Mouse (Mus musculus) lung, postnatal 14 days (tissue): ENCODE data around the gene Fos.

ENCODE experiments used
- DNase-seq: peaks from one replicate; pipeline ENCODE4 v3.0.0; 2021

Gene Fos

DNA sequence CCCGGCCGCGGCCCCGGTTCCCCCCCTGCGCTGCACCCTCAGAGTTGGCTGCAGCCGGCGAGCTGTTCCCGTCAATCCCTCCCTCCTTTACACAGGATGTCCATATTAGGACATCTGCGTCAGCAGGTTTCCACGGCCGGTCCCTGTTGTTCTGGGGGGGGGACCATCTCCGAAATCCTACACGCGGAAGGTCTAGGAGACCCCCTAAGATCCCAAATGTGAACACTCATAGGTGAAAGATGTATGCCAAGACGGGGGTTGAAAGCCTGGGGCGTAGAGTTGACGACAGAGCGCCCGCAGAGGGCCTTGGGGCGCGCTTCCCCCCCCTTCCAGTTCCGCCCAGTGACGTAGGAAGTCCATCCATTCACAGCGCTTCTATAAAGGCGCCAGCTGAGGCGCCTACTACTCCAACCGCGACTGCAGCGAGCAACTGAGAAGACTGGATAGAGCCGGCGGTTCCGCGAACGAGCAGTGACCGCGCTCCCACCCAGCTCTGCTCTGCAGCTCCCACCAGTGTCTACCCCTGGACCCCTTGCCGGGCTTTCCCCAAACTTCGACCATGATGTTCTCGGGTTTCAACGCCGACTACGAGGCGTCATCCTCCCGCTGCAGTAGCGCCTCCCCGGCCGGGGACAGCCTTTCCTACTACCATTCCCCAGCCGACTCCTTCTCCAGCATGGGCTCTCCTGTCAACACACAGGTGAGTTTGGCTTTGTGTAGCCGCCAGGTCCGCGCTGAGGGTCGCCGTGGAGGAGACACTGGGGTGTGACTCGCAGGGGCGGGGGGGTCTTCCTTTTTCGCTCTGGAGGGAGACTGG, at the start of gene Fos:
Gene Fos (plus strand): TSS at position 410 of the 817 bp plus-strand sequence.
- peak; percentile 92 for DNase-seq

DNA sequence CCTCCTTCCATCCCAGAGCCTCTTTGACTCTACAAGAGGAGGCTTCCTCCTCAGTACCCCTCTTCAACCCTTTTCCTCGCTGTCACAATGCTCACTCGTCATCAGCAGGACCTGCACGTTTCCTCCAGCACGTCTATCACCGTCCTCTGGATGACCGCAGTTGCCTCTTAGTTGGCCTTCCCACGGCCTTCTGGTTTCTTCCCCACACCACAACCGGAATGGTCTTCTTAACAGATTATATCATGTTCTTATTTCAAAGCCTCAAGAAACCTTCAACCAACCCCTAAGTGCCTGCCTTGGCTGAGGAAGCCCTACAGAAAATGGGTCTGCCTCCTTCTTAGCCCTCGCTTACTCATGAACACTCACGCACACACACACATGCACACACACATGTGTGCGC, 48.0 kb upstream of the Fos start:
- DNase-seq = no peak

DNA sequence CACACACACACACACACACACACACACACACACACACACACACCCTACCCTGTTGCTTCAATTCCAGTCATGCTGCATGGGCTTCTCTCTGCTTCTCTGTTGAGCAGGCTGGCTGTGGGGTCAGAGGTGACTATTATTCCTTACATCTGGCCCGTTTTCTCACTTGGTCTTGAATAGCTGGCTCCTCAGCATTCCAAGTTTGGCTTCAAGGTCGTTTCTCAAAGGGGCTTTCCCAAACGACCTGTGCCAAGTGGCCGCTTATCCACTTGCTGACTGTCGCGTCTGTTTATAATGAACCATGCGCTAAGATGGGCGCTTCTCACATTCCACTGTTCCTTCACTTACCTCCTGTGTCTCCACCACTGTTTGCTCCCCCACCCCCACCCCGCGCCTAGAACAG, 47.6 kb upstream of the Fos start:
- DNase-seq = no peak

DNA sequence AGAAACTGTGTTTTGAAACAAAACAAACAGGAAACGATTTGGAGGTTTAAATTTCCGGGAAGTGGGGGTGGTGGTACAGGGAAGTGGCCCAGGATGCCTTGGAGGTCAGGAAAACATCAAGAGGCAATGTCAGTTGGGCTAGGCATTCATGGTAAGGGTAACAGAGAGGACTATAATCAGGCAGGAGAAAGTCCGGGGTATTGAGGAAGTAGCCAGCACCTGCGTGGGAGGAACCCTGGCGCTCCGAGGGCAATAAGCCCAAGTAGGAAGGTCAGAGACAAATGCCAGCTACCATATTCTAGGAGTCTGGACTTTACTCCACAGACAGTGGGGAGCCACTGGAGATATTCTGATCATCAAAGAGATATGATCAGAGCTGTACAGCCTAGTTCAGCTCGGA, 45.9 kb upstream of the Fos start:
- no peak for DNase-seq

DNA sequence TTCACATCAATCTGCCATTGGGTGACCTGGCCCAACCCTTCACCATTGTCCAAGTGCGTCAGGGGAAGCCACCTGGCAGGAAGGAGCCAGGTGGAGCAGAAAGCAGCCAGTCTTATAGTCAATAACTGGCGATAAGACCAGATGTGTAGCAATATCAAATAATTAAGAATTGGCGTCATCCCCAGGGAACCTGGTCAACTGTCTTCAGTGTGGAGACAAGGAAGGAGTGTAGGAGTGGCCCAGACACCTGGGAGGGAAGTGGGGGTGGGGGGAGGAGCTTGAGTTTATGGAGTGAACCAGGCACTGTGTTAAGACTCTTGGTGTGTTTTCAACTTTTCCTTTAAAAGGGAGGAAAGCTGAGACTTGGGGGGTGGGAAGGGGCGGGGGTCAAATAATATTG, 43.7 kb upstream of the Fos start:
- DNase-seq = no peak

DNA sequence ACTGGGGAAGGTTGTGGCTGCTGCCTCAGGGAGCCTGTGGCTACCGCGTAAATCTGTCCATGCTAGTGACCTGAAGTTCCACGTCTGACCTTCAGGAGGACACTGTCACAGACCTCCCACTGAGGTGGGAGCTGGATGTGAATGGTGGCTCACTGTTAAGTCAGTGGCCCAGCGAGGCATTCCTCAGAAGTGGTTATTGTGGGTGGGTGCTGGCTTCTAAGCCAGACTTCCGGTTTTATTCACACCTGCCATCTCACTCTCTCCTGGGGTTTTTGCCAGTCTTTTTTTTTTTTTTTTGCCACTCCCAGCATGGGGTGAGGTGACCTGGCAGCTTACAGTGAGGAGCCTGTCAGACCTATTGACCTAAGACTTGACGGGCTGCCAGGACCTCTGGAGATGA, 43.3 kb upstream of the Fos start:
- DNase-seq = no peak

DNA sequence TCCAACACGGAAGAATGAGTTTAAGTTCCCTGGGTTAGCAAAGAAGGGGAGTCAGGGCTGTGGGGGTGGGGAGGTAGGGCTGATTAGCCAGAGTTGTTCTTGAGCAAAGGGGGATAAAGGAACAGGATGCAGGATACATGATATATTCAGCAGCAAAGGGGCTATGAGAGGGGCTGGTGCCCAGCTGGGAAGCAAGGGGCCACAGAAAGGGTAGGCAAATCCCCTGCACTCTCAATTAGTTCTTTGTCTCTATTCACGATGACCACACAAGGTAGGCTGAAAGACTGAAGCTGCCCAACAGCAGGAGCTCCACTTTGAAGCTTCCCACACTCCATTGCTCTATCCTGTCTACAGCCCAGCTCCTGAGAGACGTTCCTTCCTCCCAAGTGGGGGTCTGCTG, 39.8 kb upstream of the Fos start:
- DNase-seq = no peak

DNA sequence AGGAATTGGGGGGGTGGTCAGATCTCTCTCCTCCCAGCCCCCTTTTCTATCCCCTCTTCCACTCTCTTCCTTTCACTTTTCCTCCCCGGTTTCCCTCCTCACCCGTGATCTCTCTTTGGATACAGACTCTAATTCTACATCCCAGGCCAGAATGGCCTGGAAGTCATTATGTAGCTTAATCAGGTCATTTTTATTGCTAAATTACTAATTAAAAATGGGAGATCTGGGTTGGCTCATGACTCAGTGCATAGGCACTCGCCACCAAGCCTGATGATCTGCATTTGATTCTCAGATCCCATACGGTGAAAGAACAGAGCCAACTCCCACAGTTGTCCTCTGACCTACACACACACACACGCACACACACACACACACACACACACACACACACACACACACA, 39.2 kb upstream of the Fos start:
- DNase-seq = no peak

DNA sequence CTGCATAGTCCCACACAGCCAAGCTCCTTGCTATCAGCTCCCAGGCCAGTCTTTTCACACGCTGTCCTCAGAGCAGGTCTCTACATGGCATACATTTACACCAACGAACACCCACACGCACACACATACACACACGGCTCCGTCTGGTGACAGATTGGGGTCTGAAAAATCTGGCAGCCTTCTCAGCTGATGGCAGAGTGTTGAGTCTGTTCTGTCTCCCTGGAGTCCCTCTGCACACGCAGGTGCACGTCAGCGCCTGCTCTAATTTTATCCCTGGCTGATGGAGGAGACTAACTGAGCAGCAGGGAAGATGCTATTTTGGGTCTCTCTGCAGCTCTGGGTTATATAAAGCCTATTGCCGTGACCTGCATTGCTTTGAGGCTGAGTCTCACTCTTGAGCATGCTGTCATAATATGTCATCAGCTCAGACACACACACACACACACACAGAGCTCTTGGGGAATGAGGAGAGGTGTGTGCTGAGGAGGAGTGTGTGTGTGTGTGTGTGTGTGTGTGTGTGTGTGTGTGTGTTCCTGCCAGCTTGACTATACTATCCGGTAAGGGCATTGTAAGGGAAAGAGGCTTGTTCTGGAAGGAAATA, 37.6 kb upstream of the Fos start:
- DNase-seq = no peak

DNA sequence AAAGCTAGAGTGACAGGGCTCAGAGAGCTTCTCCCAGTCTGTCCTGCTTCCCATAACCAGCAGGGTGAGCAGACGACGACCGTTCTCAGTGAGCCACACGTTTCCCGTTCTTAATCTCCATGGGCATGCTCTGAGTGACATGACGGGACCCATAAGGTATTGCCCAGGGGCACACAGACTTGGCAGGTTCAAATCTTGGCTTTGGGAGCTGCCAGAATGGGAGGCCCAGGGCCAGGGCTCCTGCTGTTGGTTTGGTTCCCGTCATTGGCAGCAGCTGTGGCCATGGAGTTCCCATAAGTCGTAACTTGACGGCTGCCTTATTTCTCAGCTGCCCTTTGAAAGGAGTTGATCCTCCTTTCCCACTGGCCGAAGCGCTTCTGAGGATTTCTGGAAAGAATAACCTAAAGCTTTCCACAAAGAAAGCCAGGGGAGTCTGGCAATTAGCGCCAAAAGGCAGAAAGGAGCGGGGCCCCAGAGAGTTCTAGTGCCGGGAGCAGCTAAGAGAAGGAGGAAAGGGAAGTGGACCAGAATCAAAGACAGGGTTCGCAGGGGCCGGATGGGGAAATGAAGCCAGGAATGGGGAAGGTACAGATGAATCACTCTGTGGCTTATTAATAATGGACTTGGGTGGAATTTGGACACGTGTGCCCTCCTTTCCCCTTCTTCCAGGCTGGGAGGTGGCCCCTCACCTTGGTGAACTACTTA, 36.4 kb upstream of the Fos start:
- DNase-seq = no peak

DNA sequence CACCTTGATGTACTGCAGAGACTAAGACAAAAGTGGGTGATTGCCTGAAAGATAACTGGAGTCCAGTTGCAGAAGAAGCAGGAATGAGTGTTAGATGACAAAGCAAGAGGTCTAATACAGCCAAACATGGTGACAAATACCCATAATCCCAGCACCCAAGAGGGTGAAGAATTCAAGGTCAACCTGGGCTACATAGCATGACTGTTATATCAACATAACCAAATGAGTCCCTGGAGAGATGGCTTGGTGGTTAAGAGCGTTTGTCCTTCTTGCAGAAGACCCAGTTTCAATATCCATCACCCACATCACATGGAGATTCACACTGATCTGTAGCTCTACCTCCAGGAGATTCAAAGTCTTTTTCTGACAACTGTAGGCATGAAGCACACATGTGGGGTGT, 30.2 kb upstream of the Fos start:
- DNase-seq = no peak

DNA sequence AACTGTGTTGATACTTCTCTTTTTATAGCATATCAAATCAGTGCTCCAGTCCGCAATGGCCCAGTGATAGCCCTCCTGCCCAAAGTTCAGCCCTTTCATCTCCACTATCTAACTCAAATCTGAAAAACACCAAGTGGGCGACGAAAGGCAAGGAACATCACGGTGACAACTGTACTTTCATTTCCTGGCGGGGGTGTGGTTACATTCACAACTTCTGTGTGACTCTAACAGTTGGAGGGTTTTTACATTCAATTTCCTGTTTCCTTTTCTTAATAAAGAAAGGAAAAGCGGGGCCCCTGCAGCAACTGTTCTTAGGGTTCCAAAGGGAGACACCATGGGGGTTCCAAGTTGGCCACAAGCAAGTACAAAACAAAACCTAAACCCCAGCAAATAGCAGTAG, 29.0 kb upstream of the Fos start:
- no peak for DNase-seq

DNA sequence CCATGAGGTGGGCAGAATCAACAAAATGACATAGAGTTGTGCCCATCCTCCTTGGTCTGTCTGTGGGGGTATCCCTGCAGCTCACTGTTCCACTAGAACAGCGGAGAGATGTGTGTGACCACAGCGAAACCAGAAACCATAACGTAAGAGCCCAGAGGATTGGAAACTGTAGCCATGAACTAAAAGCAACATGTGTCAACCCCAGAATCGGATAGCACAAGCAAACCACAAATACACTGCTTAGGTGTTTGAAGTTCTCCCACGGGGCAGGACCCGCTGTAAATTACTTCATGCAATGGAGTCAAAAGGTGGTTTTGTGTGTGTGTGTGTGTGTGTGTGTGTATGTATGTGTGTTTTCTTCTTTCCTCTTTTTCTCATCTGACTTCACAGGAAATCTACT, 26.7 kb upstream of the Fos start:
- DNase-seq = no peak

DNA sequence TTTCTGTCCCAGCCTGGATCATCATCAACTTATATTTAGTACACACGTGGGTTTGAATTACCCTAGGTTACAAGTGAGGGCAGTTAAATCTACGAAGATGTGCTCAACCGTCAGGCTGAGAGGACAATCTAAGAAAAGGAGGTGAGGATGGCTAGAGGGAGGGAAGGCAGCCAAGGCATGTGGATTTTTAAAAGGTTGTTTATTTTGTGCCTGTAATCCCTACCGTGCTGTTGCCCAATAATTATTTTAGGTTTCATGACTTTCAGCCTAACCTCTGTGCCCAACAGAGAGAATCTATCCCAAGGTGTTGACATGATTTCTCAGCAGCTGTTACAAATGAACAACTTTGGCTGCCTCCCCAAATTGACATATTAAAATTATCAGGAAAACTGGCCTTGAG, 26.2 kb upstream of the Fos start:
- no peak for DNase-seq

DNA sequence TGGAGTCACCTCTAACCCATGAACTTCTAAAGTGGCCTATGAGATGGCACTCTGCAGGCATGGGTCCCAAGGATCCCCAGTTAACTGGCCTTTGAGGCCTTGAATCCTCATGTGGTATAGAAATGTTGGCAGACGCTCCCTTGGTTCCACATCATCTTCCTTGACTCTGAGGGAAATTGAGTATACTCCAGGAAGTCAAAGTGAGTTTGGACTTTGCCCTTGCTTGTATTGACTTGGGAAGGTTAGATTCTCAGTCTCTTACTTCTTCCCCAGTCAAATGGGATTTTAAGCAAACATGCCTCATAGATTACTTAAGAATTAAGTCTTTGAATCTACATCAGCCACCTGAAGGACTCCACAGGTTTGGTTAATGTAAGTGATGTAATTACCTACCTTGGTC, 24.2 kb upstream of the Fos start:
- no peak for DNase-seq

DNA sequence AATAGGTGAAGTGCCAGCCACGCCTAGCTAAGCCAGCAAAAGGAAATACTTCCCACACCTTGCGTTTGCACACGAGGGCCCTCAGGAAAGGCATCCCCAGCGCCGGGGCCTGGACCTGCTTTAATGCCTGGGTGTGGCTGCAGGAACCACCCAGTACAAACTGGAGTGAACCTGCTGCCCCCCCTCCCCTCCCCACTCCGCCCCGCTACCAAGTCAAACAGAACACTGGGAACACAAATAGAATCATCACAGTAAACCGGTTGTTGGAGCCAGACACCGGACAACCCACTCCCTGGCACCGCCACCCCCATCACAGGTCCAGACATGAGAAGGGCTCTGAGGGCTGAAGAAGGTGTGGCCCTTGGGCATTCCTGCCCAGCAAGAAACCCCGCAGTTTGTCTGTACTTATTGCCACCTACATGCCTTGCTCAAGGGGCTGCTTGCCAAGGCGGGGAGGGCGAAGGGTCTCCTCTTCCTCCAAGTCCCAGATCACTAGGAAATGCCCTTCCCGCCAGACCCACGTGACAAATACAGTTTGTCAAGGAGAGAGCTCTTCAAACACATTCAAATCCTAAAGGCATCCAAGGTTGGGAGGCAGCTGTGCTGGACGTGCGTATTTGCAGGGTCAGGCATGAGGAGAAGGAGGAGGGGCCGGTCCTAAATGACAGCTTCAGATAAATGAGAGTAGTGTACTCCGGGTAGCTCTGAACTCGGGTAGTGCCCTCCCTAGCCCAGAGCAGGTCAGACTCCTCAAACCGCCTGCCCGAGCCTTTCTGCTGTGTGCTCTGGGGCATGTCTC, 21.8 kb upstream of the Fos start:
- peak; percentile 71 for DNase-seq

DNA sequence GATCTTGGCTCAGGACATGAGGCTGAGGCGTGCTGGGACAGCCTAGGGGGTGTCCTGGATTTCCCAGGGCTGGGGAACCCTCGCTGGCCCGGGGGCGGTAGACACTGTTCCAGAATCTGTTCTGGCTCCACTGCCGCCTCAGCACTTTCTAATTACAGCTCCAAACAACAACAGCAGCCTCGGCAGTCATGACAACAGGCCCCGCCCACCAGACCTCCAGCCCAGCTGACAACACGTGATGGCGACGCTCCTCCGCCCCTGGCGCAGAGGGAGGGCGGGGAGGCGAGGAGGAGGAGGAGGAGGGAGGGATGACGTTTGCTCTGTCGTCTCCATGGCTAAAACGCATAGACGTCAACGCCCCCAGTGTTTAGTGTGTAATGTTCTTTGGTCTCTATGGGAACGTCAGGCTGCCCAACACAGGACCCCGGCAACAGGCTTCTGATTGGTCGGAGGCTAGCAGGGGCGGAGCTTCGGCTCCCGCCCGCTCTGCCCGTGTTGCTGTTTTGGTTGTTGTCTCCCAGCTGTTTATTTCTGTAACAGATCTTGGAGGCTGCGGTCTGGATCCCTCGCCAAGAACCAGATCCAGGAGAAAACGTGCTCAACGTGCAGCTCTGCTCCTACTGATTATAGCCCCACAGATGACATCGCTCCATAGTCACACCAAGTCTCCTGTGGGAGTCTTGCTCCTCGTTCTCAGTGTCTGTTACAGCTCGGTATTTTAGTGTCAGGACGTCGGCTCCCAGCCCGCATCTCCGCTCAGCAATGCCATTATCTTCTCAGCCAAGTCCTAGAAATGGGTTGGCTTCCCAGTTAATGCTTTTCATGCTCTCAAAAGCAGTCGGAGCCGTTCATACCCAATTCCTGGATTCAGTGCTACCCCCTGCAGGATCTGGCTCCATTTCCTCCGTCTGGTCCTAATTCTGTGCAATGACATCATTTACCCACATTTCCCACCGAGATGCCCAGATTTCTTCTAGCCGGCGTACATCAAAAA, 18.3 kb upstream of the Fos start:
- peak; percentile 99 for DNase-seq

DNA sequence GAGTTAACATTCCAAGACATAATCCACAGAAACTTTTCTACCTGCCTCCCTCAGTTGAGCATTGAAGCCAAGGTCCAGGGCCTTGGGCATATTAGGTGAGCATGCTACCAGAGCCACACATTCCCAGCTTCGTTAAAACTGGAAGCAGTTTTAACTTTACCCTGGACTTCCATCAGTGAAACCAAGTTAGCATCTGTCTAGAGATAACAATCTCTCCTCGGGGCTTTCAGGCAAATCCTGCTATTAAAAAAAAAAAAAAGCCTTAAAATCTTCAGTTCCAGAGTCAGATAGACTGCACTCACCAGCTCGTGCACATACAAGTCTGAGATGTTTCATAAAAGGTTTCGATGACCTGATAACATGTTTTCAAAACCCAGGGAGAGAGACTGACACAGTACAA, 17.4 kb upstream of the Fos start:
- DNase-seq = no peak

DNA sequence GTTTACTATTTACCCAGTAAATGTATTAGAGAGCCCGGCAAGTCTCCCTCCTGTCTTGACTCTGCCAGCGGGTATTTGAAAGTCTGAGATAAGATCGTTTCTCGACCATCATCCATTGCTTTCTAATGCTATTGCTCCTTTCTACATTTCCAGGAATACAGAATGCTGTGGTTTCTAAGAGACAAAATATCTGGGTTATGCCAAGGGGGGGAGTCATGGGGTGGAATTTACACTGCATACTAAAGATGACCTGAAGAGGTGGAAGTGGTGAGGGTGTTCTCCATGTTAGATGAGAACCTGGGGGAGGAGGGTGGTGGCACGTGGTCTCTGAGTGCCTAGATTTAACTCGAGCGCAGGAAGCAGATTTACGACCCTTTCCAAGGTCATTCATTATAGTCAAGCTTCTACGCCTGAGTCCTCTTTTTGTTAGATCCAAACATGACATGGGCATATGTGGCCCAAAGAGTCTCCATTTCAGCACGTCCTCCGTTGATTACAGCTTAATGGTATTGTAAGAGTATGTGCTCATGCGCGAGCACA, 16.7 kb upstream of the Fos start:
- no peak for DNase-seq

DNA sequence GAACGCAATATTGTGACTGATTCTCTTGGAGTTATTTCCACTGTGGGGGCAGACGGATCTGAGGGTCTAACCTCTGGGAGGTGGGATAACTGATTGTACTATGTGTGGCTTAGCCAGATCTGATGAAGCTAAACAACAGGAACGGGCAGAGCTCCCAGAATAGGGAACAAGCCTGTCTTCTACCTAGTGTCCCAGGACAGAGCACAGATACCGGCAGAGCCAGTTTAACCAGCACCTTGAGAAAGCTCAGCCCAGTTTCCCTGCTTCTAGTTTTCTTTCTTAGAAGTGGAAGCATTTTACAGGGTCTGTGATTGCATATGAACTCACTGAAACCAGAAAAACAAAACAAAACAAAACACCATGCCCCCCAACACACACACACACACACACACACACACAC, 13.9 kb upstream of the Fos start:
- DNase-seq = no peak

DNA sequence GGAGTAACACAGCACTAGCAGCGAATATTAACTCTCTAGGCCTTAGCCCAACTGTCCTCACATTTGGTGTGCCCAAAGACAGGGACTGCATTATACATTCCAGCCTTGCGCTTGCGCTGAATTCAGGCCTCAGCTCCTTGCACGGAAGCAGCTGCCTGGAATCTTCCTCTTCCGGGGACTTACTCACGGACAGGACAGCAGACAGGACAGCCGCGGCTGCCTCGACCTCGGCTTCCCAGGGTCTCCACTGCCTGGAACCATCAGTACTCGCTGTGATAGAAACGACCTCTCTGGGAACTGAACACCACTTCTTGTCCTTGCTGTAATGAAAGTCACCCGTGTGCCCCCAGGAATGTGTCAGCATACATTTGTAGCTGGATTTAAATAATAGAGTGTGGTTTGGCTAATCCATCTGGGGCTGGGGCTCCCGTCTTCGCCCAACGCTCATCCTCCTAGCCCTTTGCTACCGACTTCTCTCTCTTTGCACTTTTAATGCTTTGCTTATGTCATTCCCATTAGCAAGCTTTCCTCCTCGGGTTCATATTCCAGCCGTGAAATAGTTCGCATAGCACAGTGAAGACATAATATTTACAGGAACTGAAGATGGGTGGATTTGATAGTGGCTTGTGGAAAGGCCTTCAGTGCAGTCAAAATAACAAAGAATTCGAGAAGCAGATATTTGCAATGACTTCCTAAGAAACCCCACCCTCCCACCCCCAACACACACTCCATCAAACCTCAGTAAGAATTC, 11.6 kb upstream of the Fos start:
- DNase-seq = no peak
